In the genomic region with DNA sequence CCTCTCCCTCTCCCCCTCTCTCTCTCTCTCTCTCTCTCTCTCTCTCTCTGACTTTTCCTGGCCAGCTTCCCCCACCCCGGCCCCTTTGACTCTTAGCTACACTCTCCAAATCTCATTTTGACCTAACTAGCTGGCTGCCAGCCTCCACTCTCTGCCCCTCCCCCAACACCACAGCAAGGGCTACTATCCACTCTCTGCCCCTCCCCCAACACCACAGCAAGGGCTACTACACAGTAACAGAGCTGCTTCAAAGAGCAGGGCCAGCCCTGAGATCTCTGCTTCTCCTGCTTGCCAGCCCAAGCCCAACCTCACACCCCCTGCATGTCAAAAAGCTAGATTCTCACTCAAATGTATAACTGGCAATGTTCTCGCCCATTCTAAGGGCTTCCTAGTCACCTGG, we compare ENCODE assay signal across 12 mouse cellular contexts. TPM values are rescaled to one million over a fixed set of nuclear protein-coding genes. Genes with fewer than 3 reads are reported as not detected.
DNase-seq lines count a peak whose midpoint lies in the region; ATAC-seq and TF ChIP-seq lines count a peak whose summit lies in the region.
"Had no signal": no experiment of that assay in that cellular context is flagged by ENCODE, and none has a peak within 500 bp of the region (broad histone marks: within the 10 kb centered on the region; RNA-seq: fewer than 3 reads in every experiment).

No protein-coding gene starts in this region.

- no peaks in the 10 kb centered on the region for H3K27me3 ChIP-seq in midbrain, embryonic 11.5 days (ENCODE audit: control insufficient read depth, insufficient read depth, low read length)
- H3K27me3 ChIP-seq in midbrain, embryonic 14.5 days (ENCODE audit: control insufficient read depth, insufficient read depth, low read length), result no peaks in the 10 kb centered on the region
- H3K27me3 ChIP-seq in stomach, postnatal 0 days (ENCODE audit: control insufficient read depth, insufficient read depth, low read length), result no peaks in the 10 kb centered on the region
- H3K27me3 ChIP-seq: liver, embryonic 13.5 days; neural tube, embryonic 13.5 days had no signal

- TF ChIP-seq CTCF in stomach, postnatal 0 days (IDR thresholded peaks at IDR 0.05; ENCODE audit: low read depth), result no peak

- no peak overlapping the region for H3K4me3 ChIP-seq in midbrain, embryonic 11.5 days (ENCODE audit: low read depth, low read length)
- no peak overlapping the region for H3K4me3 ChIP-seq in midbrain, embryonic 14.5 days (replicated peaks; ENCODE audit: low read depth, low read length)
- H3K4me3 ChIP-seq in stomach, postnatal 0 days (ENCODE audit: low read depth, low read length), result no peak overlapping the region
- H3K4me3 ChIP-seq: liver, embryonic 13.5 days; neural tube, embryonic 13.5 days had no signal

- H3K9me3 ChIP-seq in midbrain, embryonic 11.5 days (ENCODE audit: control insufficient read depth, low read length), result no peaks in the 10 kb centered on the region
- no peaks in the 10 kb centered on the region for H3K9me3 ChIP-seq in midbrain, embryonic 14.5 days (ENCODE audit: control insufficient read depth, low read length)
- no peaks in the 10 kb centered on the region for H3K9me3 ChIP-seq in stomach, postnatal 0 days (ENCODE audit: control insufficient read depth, low read length)
- H3K9me3 ChIP-seq: liver, embryonic 13.5 days; neural tube, embryonic 13.5 days had no signal

- H3K4me2 ChIP-seq in midbrain, embryonic 11.5 days, result no peak overlapping the region
- no peak overlapping the region for H3K4me2 ChIP-seq in midbrain, embryonic 14.5 days (ENCODE audit: low read length)
- H3K4me2 ChIP-seq in stomach, postnatal 0 days (replicated peaks; ENCODE audit: low read depth), result no peak overlapping the region
- H3K4me2 ChIP-seq: liver, embryonic 13.5 days; neural tube, embryonic 13.5 days had no signal

- H3K9ac ChIP-seq in midbrain, embryonic 11.5 days (ENCODE audit: low read length), result no peak overlapping the region
- H3K9ac ChIP-seq in midbrain, embryonic 14.5 days (replicated peaks; ENCODE audit: low read length), result no peak overlapping the region
- H3K9ac ChIP-seq in stomach, postnatal 0 days (ENCODE audit: low read length), result no peak overlapping the region
- H3K9ac ChIP-seq: liver, embryonic 13.5 days; neural tube, embryonic 13.5 days had no signal

- intact Hi-C loops in gastrocnemius, postnatal 14 days (cut with DNase I; ENCODE audit: low total_unique reads), result no loop called here

- DNase-seq in cerebellum, postnatal 10 days, result peak; percentile 24 to 31
- DNase-seq in cerebellum, adult 11-12 months, result no peak
- DNase-seq in midbrain, embryonic 11.5 days (ENCODE audit: low spot score, missing footprints), result peak; percentile 83
- DNase-seq in midbrain, embryonic 14.5 days, result no peak
- DNase-seq in gastrocnemius, postnatal 14 days, result peak; percentile 15
- DNase-seq in lung, postnatal 14 days, result peak; percentile 33
- no peak for DNase-seq in stomach, postnatal 0 days (ENCODE audit: low spot score)
- DNase-seq: cerebellum, adult 11 months; liver, embryonic 13.5 days had no signal

- H3K27ac ChIP-seq in midbrain, embryonic 11.5 days (ENCODE audit: low read depth, low read length), result no peak overlapping the region
- H3K27ac ChIP-seq in midbrain, embryonic 14.5 days (replicated peaks; ENCODE audit: low read depth, low read length), result no peak overlapping the region
- H3K27ac ChIP-seq in stomach, postnatal 0 days (replicated peaks), result no peak overlapping the region
- H3K27ac ChIP-seq: liver, embryonic 13.5 days; neural tube, embryonic 13.5 days had no signal

- H3K4me1 ChIP-seq in midbrain, embryonic 11.5 days (ENCODE audit: control insufficient read depth, insufficient read depth, low read length), result no peaks in the 10 kb centered on the region
- H3K4me1 ChIP-seq in midbrain, embryonic 14.5 days (ENCODE audit: control insufficient read depth, insufficient read depth, low read length), result no peaks in the 10 kb centered on the region
- no peaks in the 10 kb centered on the region for H3K4me1 ChIP-seq in stomach, postnatal 0 days (replicated peaks; ENCODE audit: control insufficient read depth, insufficient read depth)
- H3K4me1 ChIP-seq: neural tube, embryonic 13.5 days had no signal

- H3K36me3 ChIP-seq in midbrain, embryonic 11.5 days (ENCODE audit: control insufficient read depth, insufficient read depth, low read length), result no peaks in the 10 kb centered on the region
- H3K36me3 ChIP-seq in midbrain, embryonic 14.5 days (ENCODE audit: control insufficient read depth, insufficient read depth, low read length), result no peaks in the 10 kb centered on the region
- H3K36me3 ChIP-seq in stomach, postnatal 0 days (ENCODE audit: control insufficient read depth, insufficient read depth, low read length), result no peaks in the 10 kb centered on the region
- H3K36me3 ChIP-seq: liver, embryonic 13.5 days; neural tube, embryonic 13.5 days had no signal

- 27% methylated on average over 2 of the region's 2 CpGs for WGBS in midbrain, embryonic 11.5 days
- WGBS in midbrain, embryonic 14.5 days, result 29% methylated on average over 2 of the region's 2 CpGs
- 23% methylated on average over 2 of the region's 2 CpGs for WGBS in stomach, postnatal 0 days

- ATAC-seq in midbrain, embryonic 11.5 days (ENCODE audit: low FRiP score), result peak; percentile 80
- ATAC-seq in midbrain, embryonic 14.5 days (ENCODE audit: low FRiP score, low TSS enrichment), result no peak
- ATAC-seq in frontal cortex, adult (ENCODE audit: low TSS enrichment), result no peak
- ATAC-seq in stomach, postnatal 0 days (ENCODE audit: low FRiP score, low TSS enrichment), result no peak

- TF ChIP-seq EP300 in stomach, postnatal 0 days (optimal IDR thresholded peaks at IDR 0.05), result no peak

RNA-seq across cellular contexts. Expression of a gene that starts 0.7 kb away (rescaled TPM):
- polyA plus RNA-seq in midbrain, embryonic 11.5 days (2014; fragmentation: Nextera tagmentation; extraction: Ambion mirVana), result 0.21 and 0.40 TPM in 2 replicates
- not detected in 2 replicates for polyA plus RNA-seq in midbrain, embryonic 14.5 days (2014; fragmentation: Nextera tagmentation; extraction: Ambion mirVana)
- total RNA-seq in gastrocnemius, postnatal 14 days (2021), result 1 to 10 TPM; 4.7 to 5.3 TPM
- polyA plus RNA-seq in stomach, postnatal 0 days (2015; fragmentation: Nextera tagmentation; extraction: Ambion mirVana), result 8.6 and 9.1 TPM in 2 replicates

RNA-seq across cellular contexts. Expression of a gene that starts 21.0 kb away (rescaled TPM):
- 3.9 and 6.4 TPM in 2 replicates for polyA plus RNA-seq in midbrain, embryonic 11.5 days (2014; fragmentation: Nextera tagmentation; extraction: Ambion mirVana)
- 0.08 and 3.4 TPM in 2 replicates for polyA plus RNA-seq in midbrain, embryonic 14.5 days (2014; fragmentation: Nextera tagmentation; extraction: Ambion mirVana)
- 1 to 10 TPM; 1.6 to 5.5 TPM for total RNA-seq in gastrocnemius, postnatal 14 days (2021)
- 6.6 and 6.9 TPM in 2 replicates for polyA plus RNA-seq in stomach, postnatal 0 days (2015; fragmentation: Nextera tagmentation; extraction: Ambion mirVana)

RNA-seq across cellular contexts. Expression of a gene that starts 51.6 kb away (rescaled TPM):
- polyA plus RNA-seq in midbrain, embryonic 11.5 days (2014; fragmentation: Nextera tagmentation; extraction: Ambion mirVana), result not detected in 2 replicates
- not detected in 2 replicates for polyA plus RNA-seq in midbrain, embryonic 14.5 days (2014; fragmentation: Nextera tagmentation; extraction: Ambion mirVana)
- under 1 TPM in 1 of 2 experiments, not detected in 1; 0.29 TPM for total RNA-seq in gastrocnemius, postnatal 14 days (2021)
- polyA plus RNA-seq in stomach, postnatal 0 days (2015; fragmentation: Nextera tagmentation; extraction: Ambion mirVana), result 0.16 and 0.19 TPM in 2 replicates
- polyA plus RNA-seq: heart, postnatal 0 days; liver, embryonic 13.5 days; neural tube, embryonic 13.5 days had no signal

Comparison
In these comparisons a context has a peak if more than half of its experiments do, and no peak if none do; other contexts are left out.
1. DNase-seq: peak in cerebellum, postnatal 10 days (2 of 2), midbrain, embryonic 11.5 days (single experiment), gastrocnemius, postnatal 14 days (single experiment) and lung, postnatal 14 days (single experiment); none in cerebellum, adult 11-12 months (single experiment), midbrain, embryonic 14.5 days (single experiment) and stomach, postnatal 0 days (single experiment).